Mouse (Mus musculus) urinary bladder, adult 2 months (tissue): ENCODE results near the gene Lep. TPM values are rescaled to one million over a fixed set of nuclear protein-coding genes. Genes with fewer than 3 reads are reported as not detected.

ENCODE experiments used
- DNase-seq: peaks from one replicate; pipeline ENCODE4 v3.0.0; 2022; ENCODE audit warnings: low spot score
- polyA plus RNA-seq: library from polyadenylated mRNA; depleted of rRNA; stranded (reverse); fragments of >200 nt; gene quantifications from 2 replicates; pipeline ENCODE4 v1.2.3, GENCODE M21; 2012; rRNA removed

The Lep gene
- polyA plus RNA-seq, 1 experiment: 4.8 TPM

- peak; percentile 22 for DNase-seq
These were observed 57.5 kb downstream of the Lep start for GRCm38 (mm10) chr6:29117417-29118104.

GRCm38 (mm10) chr6:29118231-29118630 lies 58.2 kb downstream of the Lep start:
- DNase-seq: no peak

GRCm38 (mm10) chr6:29118963-29119362 lies 58.9 kb downstream of the Lep start:
- no peak for DNase-seq

- DNase-seq: no peak
These were observed 60.0 kb downstream of the Lep start for GRCm38 (mm10) chr6:29119990-29120389.

Other genes starting within 250 kb of the Lep start
- 1.8 and 2.6 TPM in 2 replicates for gene Lrrc4, start 228.5 kb upstream of the Lep start, polyA plus RNA-seq
- gene Rbm28, start 104.8 kb downstream of the Lep start, polyA plus RNA-seq: 30.5 and 37.1 TPM in 2 replicates
- gene Prrt4, start 119.4 kb downstream of the Lep start, polyA plus RNA-seq: 0.41 and 0.52 TPM in 2 replicates
- gene Impdh1, start 156.1 kb downstream of the Lep start, polyA plus RNA-seq: 29.6 and 33.9 TPM in 2 replicates
- 39.8 and 70.3 TPM in 2 replicates for gene Hilpda, start 212.3 kb downstream of the Lep start, polyA plus RNA-seq
- 1.1 and 1.9 TPM in 2 replicates for gene Fam71f2, start 219.4 kb downstream of the Lep start, polyA plus RNA-seq